Mouse (Mus musculus) heart, embryonic 11.5 days (tissue): ENCODE measurements around the gene Bzw1. TPM values are rescaled to one million over a fixed set of nuclear protein-coding genes. Genes with fewer than 3 reads are reported as not detected.

Experiments used
- ATAC-seq: fragments of 200-750 bp; cut with Nextera tagmentation; replicated peaks from 2 replicates; pipeline ENCODE4 v1.8.0; 2017; ENCODE audit warnings: moderate library complexity; ENCODE audit not compliant: insufficient number of reproducible peaks, low FRiP score, low TSS enrichment
- H3K27ac ChIP-seq: fragments of 300-500 bp; sonication (generic); 2 replicates; pipeline ENCODE4 v1.5.1; 2014; ENCODE audit warnings: mild to moderate bottlenecking, low read depth, low read length
- H3K27me3 ChIP-seq: fragments of 300-500 bp; sonication (generic); 2 replicates; pipeline ENCODE4 v1.6.1; 2014; ENCODE audit warnings: mild to moderate bottlenecking, low read length, mixed read lengths; ENCODE audit not compliant: control insufficient read depth, insufficient read depth
- H3K36me3 ChIP-seq: fragments of 300-500 bp; sonication (generic); 2 replicates; pipeline ENCODE4 v1.6.1; 2014; ENCODE audit warnings: mild to moderate bottlenecking, low read length, moderate library complexity, mixed read lengths; ENCODE audit not compliant: control insufficient read depth, insufficient read depth
- H3K4me1 ChIP-seq: fragments of 300-500 bp; sonication (generic); 2 replicates; pipeline ENCODE4 v1.6.1; 2014; ENCODE audit warnings: low read length; ENCODE audit not compliant: control insufficient read depth, insufficient read depth
- H3K4me2 ChIP-seq: fragments of 300-500 bp; sonication (generic); 2 replicates; pipeline ENCODE4 v1.6.1; 2014; ENCODE audit warnings: mild to moderate bottlenecking, moderate library complexity
- H3K4me3 ChIP-seq: fragments of 300-500 bp; sonication (generic); 2 replicates; pipeline ENCODE4 v1.5.1; 2014; ENCODE audit warnings: low read depth, low read length
- H3K9ac ChIP-seq: fragments of 300-500 bp; sonication (generic); 2 replicates; pipeline ENCODE4 v1.6.1; 2014; ENCODE audit warnings: mild to moderate bottlenecking, low read depth, low read length, moderate library complexity
- H3K9me3 ChIP-seq: fragments of 300-500 bp; sonication (generic); replicated peaks from 2 replicates; pipeline ENCODE4 v1.6.1; 2016; ENCODE audit warnings: low read length; ENCODE audit not compliant: control insufficient read depth
- WGBS: fragments of 180-500 bp; shearing (Covaris S2); extraction: QIAGEN DNeasy Blood & Tissue Kit; methylation state at CpG from one replicate; pipeline ENCODE4 v1.1.7; 2014; ENCODE audit not compliant: insufficient replicate concordance; 5-methylcytosine and 5-hydroxymethylcytosine counted together
- polyA plus RNA-seq: library from polyadenylated mRNA; unstranded; fragments of >200 nt; fragmentation: Nextera tagmentation; extraction: Ambion mirVana; gene quantifications from 2 replicates; pipeline ENCODE4 v1.2.1, GENCODE M21; 2014

Bzw1 gene
- polyA plus RNA-seq, 1 experiment from 2014 or later, result 274 TPM

GRCm38 (mm10) chr1:58408141-58408540, 15.4 kb downstream of the Bzw1 start:
- Histone ChIP-seq H3K4me2 (no peak overlapping the region), H3K9me3 (no peaks in the 10 kb centered on the region), H3K27ac (no peak overlapping the region), H3K9ac (no peak overlapping the region), H3K4me1 (no peaks in the 10 kb centered on the region), H3K27me3 (no peaks in the 10 kb centered on the region), H3K4me3 (no peak overlapping the region), H3K36me3 (peaks cover 31% of the 10 kb centered on the region)
- 84% methylated on average over 6 of the region's 6 CpGs for WGBS
- no peak; the same call in 1 of the 2 replicates for ATAC-seq

- H3K36me3 ChIP-seq, result peaks cover 37% of the 10 kb centered on the region
- ATAC-seq, result 0 out of 2 replicates have a peak, but pooled peaks have one; percentile 18
- no peak overlapping the region for H3K27ac ChIP-seq
- no peak overlapping the region for H3K4me3 ChIP-seq
- H3K4me1 ChIP-seq, result no peaks in the 10 kb centered on the region
- no peak overlapping the region for H3K9ac ChIP-seq
- no peaks in the 10 kb centered on the region for H3K9me3 ChIP-seq
- WGBS, result 76% methylated on average over 5 of the region's 5 CpGs
- H3K27me3 ChIP-seq, result no peaks in the 10 kb centered on the region
- no peak overlapping the region for H3K4me2 ChIP-seq
These were observed 17.0 kb downstream of the Bzw1 start for GRCm38 (mm10) chr1:58409553-58410197.

GRCm38 (mm10) chr1:58410198-58410588, 17.5 kb downstream of the Bzw1 start:
- 82% methylated on average over 3 of the region's 3 CpGs for WGBS
- H3K27me3 ChIP-seq, result no peaks in the 10 kb centered on the region
- no peaks in the 10 kb centered on the region for H3K4me1 ChIP-seq
- ATAC-seq, result no peak
- no peak overlapping the region for H3K9ac ChIP-seq
- no peak overlapping the region for H3K27ac ChIP-seq
- H3K4me3 ChIP-seq, result no peak overlapping the region
- H3K9me3 ChIP-seq, result no peaks in the 10 kb centered on the region
- no peak overlapping the region for H3K4me2 ChIP-seq
- H3K36me3 ChIP-seq, result peaks cover 41% of the 10 kb centered on the region

- no peak overlapping the region for H3K4me3 ChIP-seq
- no peaks in the 10 kb centered on the region for H3K27me3 ChIP-seq
- H3K27ac ChIP-seq, result no peak overlapping the region
- no peak for ATAC-seq
- H3K36me3 ChIP-seq, result peaks cover 45% of the 10 kb centered on the region
- WGBS, result 90% methylated on average over 7 of the region's 7 CpGs
- H3K4me1 ChIP-seq, result no peaks in the 10 kb centered on the region
- H3K4me2 ChIP-seq, result no peak overlapping the region
- H3K9ac ChIP-seq, result no peak overlapping the region
- H3K9me3 ChIP-seq, result no peaks in the 10 kb centered on the region
These were observed 18.1 kb downstream of the Bzw1 start for GRCm38 (mm10) chr1:58410776-58411175.

GRCm38 (mm10) chr1:58415442-58415841, 22.7 kb downstream of the Bzw1 start:
- Histone ChIP-seq H3K4me1 (no peaks in the 10 kb centered on the region), H3K27ac (no peak overlapping the region), H3K36me3 (peaks cover 63% of the 10 kb centered on the region), H3K4me3 (no peak overlapping the region), H3K9ac (no peak overlapping the region), H3K27me3 (no peaks in the 10 kb centered on the region), H3K4me2 (no peak overlapping the region), H3K9me3 (no peaks in the 10 kb centered on the region)
- no peak for ATAC-seq
- 33% methylated on average over 1 of the region's 1 CpGs for WGBS

- ATAC-seq, result no peak
- H3K9me3 ChIP-seq, result no peaks in the 10 kb centered on the region
- no peak overlapping the region for H3K27ac ChIP-seq
- no peak overlapping the region for H3K9ac ChIP-seq
- no peak overlapping the region for H3K4me2 ChIP-seq
- WGBS, result 90% methylated on average over 2 of the region's 2 CpGs
- no peaks in the 10 kb centered on the region for H3K4me1 ChIP-seq
- H3K36me3 ChIP-seq, result peaks cover 61% of the 10 kb centered on the region
- no peak overlapping the region for H3K4me3 ChIP-seq
- no peaks in the 10 kb centered on the region for H3K27me3 ChIP-seq
These were observed 23.4 kb downstream of the Bzw1 start for GRCm38 (mm10) chr1:58416048-58416447.

- peaks cover 5% of the 10 kb centered on the region; the same call in 1 of the 2 replicates for H3K4me1 ChIP-seq
- no peaks in the 10 kb centered on the region for H3K27me3 ChIP-seq
- peaks cover 37% of the 10 kb centered on the region for H3K36me3 ChIP-seq
- H3K4me3 ChIP-seq, result no peak overlapping the region
- no peaks in the 10 kb centered on the region for H3K9me3 ChIP-seq
- 86% methylated on average over 10 of the region's 10 CpGs for WGBS
- ATAC-seq, result no peak
- H3K9ac ChIP-seq, result no peak overlapping the region
- no peak overlapping the region for H3K4me2 ChIP-seq
- no peak overlapping the region for H3K27ac ChIP-seq
These were observed 27.3 kb downstream of the Bzw1 start for GRCm38 (mm10) chr1:58420032-58420431.

GRCm38 (mm10) chr1:58420961-58421360, 28.3 kb downstream of the Bzw1 start:
- peaks cover 30% of the 10 kb centered on the region for H3K36me3 ChIP-seq
- H3K4me3 ChIP-seq, result no peak overlapping the region

GRCm38 (mm10) chr1:58422879-58423278, 30.2 kb downstream of the Bzw1 start:
- H3K27me3 ChIP-seq, result no peaks in the 10 kb centered on the region
- peak overlapping the region; percentile 99 for H3K9ac ChIP-seq
- peak overlapping the region; percentile 79 for H3K4me2 ChIP-seq
- H3K4me1 ChIP-seq, result peaks cover 5% of the 10 kb centered on the region; the same call in 1 of the 2 replicates
- H3K9me3 ChIP-seq, result no peaks in the 10 kb centered on the region
- H3K36me3 ChIP-seq, result peaks cover 20% of the 10 kb centered on the region
- 7% methylated on average over 13 of the region's 13 CpGs for WGBS
- ATAC-seq, result no peak; the same call in 1 of the 2 replicates
- H3K27ac ChIP-seq, result peak overlapping the region; percentile 99
- H3K4me3 ChIP-seq, result peak overlapping the region; percentile 95

More at GRCm38 (mm10) chr1:58420961-58421360, 28.3 kb downstream of the Bzw1 start:
- Histone ChIP-seq H3K27me3 (no peaks in the 10 kb centered on the region), H3K27ac (no peak overlapping the region), H3K4me1 (peaks cover 5% of the 10 kb centered on the region; the same call in 1 of the 2 replicates), H3K4me2 (no peak overlapping the region), H3K9ac (no peak overlapping the region), H3K9me3 (no peaks in the 10 kb centered on the region)
- no peak for ATAC-seq
- 70% methylated on average over 7 of the region's 7 CpGs for WGBS
